Comparison of ENCODE assay signal across 25 mouse cellular contexts in the genomic region with DNA sequence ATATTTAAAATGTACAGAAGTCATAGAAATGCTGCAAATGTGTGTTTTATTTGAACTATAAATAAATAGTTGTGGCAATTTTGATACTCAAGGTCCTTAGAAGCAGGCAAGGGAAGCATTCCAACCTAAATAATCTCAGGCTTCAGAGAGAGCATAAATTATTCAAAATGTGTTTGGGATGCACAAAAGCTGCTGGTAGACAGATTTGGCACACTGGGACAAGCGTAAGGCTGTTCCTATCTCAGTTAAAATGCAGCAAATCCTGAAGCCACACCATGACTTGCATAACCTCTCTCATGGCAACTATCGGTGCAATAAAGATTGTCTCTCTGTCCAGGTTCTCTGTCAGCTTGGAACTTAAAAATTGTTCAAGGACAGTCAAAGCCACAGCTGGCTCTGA.
A peak's percentile ranks its signal among the peaks of the same experiment; 100 is the strongest.
DNase-seq lines count a peak whose midpoint lies in the region; ATAC-seq and TF ChIP-seq lines count a peak whose summit lies in the region.
"Had no signal": no experiment of that assay in that cellular context is flagged by ENCODE, and none has a peak within 500 bp of the region (broad histone marks: within the 10 kb centered on the region; RNA-seq: fewer than 3 reads in every experiment).

No protein-coding gene starts in this region.

- no peak for TF ChIP-seq POLR2A in lung, adult 2 months (IDR thresholded peaks at IDR 0.05; ENCODE audit: borderline replicate concordance, extremely low read depth, low read depth, low read length)
- no peak for TF ChIP-seq POLR2A in brain, embryonic 14.5 days (IDR thresholded peaks at IDR 0.05; ENCODE audit: borderline replicate concordance, extremely low read depth, insufficient read depth, insufficient read length, poor library complexity, severe bottlenecking)

- H3K4me3 ChIP-seq in forebrain, postnatal 0 days (ENCODE audit: low read depth, low read length), result no peak overlapping the region
- H3K4me3 ChIP-seq in forebrain, embryonic 13.5 days, result no peak overlapping the region
- no peak overlapping the region for H3K4me3 ChIP-seq in lung, embryonic 14.5 days (ENCODE audit: low read depth, low read length)
- no peak overlapping the region for H3K4me3 ChIP-seq in lung, adult 2 months (replicated peaks; ENCODE audit: extremely low read depth, low read depth, low read length)
- H3K4me3 ChIP-seq in midbrain, embryonic 10.5 days, result no peak overlapping the region
- H3K4me3 ChIP-seq: forebrain, embryonic 10.5 days; heart, embryonic 12.5 days; heart, embryonic 15.5 days; hindbrain, embryonic 10.5 days; hindbrain, embryonic 13.5 days had no signal

- H3K36me3 ChIP-seq in forebrain, postnatal 0 days (ENCODE audit: insufficient read depth), result no peaks in the 10 kb centered on the region
- no peaks in the 10 kb centered on the region for H3K36me3 ChIP-seq in forebrain, embryonic 13.5 days (ENCODE audit: poor library complexity, severe bottlenecking)
- no peaks in the 10 kb centered on the region for H3K36me3 ChIP-seq in lung, embryonic 14.5 days (ENCODE audit: insufficient read depth)
- no peaks in the 10 kb centered on the region for H3K36me3 ChIP-seq in midbrain, embryonic 10.5 days
- H3K36me3 ChIP-seq: forebrain, embryonic 10.5 days; heart, embryonic 12.5 days; heart, embryonic 15.5 days; hindbrain, embryonic 10.5 days; hindbrain, embryonic 13.5 days had no signal

- TF ChIP-seq CTCF in forebrain, postnatal 0 days (IDR thresholded peaks at IDR 0.05; ENCODE audit: low read depth), result no peak
- TF ChIP-seq CTCF in lung, embryonic 14.5 days (IDR thresholded peaks at IDR 0.05; ENCODE audit: low read depth), result no peak
- no peak for TF ChIP-seq CTCF in lung, adult 2 months (IDR thresholded peaks at IDR 0.05; ENCODE audit: insufficient read depth, low read length)
- TF ChIP-seq CTCF in brain, embryonic 14.5 days (IDR thresholded peaks at IDR 0.05; ENCODE audit: borderline replicate concordance, extremely low read depth, insufficient read depth, insufficient read length), result no peak

- H3K4me1 ChIP-seq in forebrain, postnatal 0 days (ENCODE audit: insufficient read depth), result no peaks in the 10 kb centered on the region
- H3K4me1 ChIP-seq in forebrain, embryonic 13.5 days, result no peaks in the 10 kb centered on the region
- H3K4me1 ChIP-seq in lung, embryonic 14.5 days (ENCODE audit: insufficient read depth), result no peaks in the 10 kb centered on the region
- H3K4me1 ChIP-seq in lung, adult 2 months (ENCODE audit: control insufficient read depth, insufficient read depth, low read length), result no peaks in the 10 kb centered on the region
- no peaks in the 10 kb centered on the region for H3K4me1 ChIP-seq in midbrain, embryonic 10.5 days
- H3K4me1 ChIP-seq: forebrain, embryonic 10.5 days; heart, embryonic 12.5 days; heart, embryonic 15.5 days; hindbrain, embryonic 10.5 days; hindbrain, embryonic 13.5 days had no signal

- no peak overlapping the region for H3K4me2 ChIP-seq in forebrain, postnatal 0 days (ENCODE audit: low read depth)
- no peak overlapping the region for H3K4me2 ChIP-seq in forebrain, embryonic 13.5 days
- no peak overlapping the region for H3K4me2 ChIP-seq in lung, embryonic 14.5 days
- H3K4me2 ChIP-seq: heart, embryonic 12.5 days; heart, embryonic 15.5 days; hindbrain, embryonic 13.5 days had no signal

- no peak for DNase-seq in forebrain, postnatal 0 days
- peak; percentile 78 for DNase-seq in lung, embryonic 14.5 days
- DNase-seq in lung, adult 2 months, result no peak
- peak; percentile 31 for DNase-seq in brain, adult 2 months (ENCODE audit: low read depth, low spot score)
- peak; percentile 11 for DNase-seq in brain, embryonic 14.5 days (ENCODE audit: low read depth)
- DNase-seq in midbrain, embryonic 10.5 days (ENCODE audit: low spot score), result no peak
- DNase-seq: adrenal gland, adult 2 months; adrenal gland, postnatal 14 days; cerebellum, adult 18-20 months; cerebellum, adult 9-10 months; cerebellum, postnatal 14 days; gastrocnemius, postnatal 25 days; heart, adult 18-20 months; heart, postnatal 10 days; heart, postnatal 36 days had no signal

- no peak overlapping the region for H3K9ac ChIP-seq in forebrain, postnatal 0 days
- no peak overlapping the region for H3K9ac ChIP-seq in forebrain, embryonic 13.5 days
- no peak overlapping the region for H3K9ac ChIP-seq in lung, embryonic 14.5 days
- H3K9ac ChIP-seq: heart, embryonic 12.5 days; heart, embryonic 15.5 days; hindbrain, embryonic 13.5 days had no signal

- WGBS in forebrain, postnatal 0 days, result 66% methylated on average over 2 of the region's 2 CpGs
- WGBS in forebrain, embryonic 13.5 days, result 94% methylated on average over 2 of the region's 2 CpGs
- 43% methylated on average over 2 of the region's 2 CpGs for WGBS in lung, embryonic 14.5 days
- WGBS in lung, adult 2 months, result 71% methylated on average over 2 of the region's 2 CpGs
- WGBS in midbrain, embryonic 10.5 days, result 86% methylated on average over 2 of the region's 2 CpGs

- H3K9me3 ChIP-seq in forebrain, postnatal 0 days (ENCODE audit: low read length), result no peaks in the 10 kb centered on the region
- H3K9me3 ChIP-seq in forebrain, embryonic 13.5 days (replicated peaks), result no peaks in the 10 kb centered on the region
- H3K9me3 ChIP-seq in lung, embryonic 14.5 days (ENCODE audit: low read depth, low read length), result no peaks in the 10 kb centered on the region
- no peaks in the 10 kb centered on the region for H3K9me3 ChIP-seq in midbrain, embryonic 10.5 days (replicated peaks)
- H3K9me3 ChIP-seq: forebrain, embryonic 10.5 days; heart, embryonic 12.5 days; heart, embryonic 15.5 days; hindbrain, embryonic 10.5 days; hindbrain, embryonic 13.5 days had no signal

- H3K27ac ChIP-seq in forebrain, postnatal 0 days (ENCODE audit: low read depth, low read length), result no peak overlapping the region
- no peak overlapping the region for H3K27ac ChIP-seq in forebrain, embryonic 13.5 days
- H3K27ac ChIP-seq in lung, embryonic 14.5 days (ENCODE audit: low read depth), result no peak overlapping the region
- no peak overlapping the region for H3K27ac ChIP-seq in midbrain, embryonic 10.5 days (replicated peaks)
- H3K27ac ChIP-seq: forebrain, embryonic 10.5 days; heart, embryonic 15.5 days; hindbrain, embryonic 10.5 days; hindbrain, embryonic 13.5 days; hindbrain, postnatal 0 days had no signal

- peak; percentile 38; the same call in 1 of the 2 replicates for ATAC-seq in forebrain, postnatal 0 days
- no peak; the same call in 1 of the 2 replicates for ATAC-seq in forebrain, embryonic 13.5 days
- ATAC-seq in lung, embryonic 14.5 days (ENCODE audit: insufficient read depth), result peak; percentile 66; the same call in 1 of the 2 replicates
- ATAC-seq: CD4-positive, CD25-positive, alpha-beta regulatory T cell, adult 4 months; hindbrain, postnatal 0 days; inflammation-experienced regulatory T-cells, adult 6 months; intestine, embryonic 16.5 days had no signal

- no peaks in the 10 kb centered on the region for H3K27me3 ChIP-seq in forebrain, postnatal 0 days (ENCODE audit: insufficient read depth, low read length)
- H3K27me3 ChIP-seq in forebrain, embryonic 13.5 days, result no peaks in the 10 kb centered on the region
- H3K27me3 ChIP-seq in lung, embryonic 14.5 days (ENCODE audit: insufficient read depth, low read length), result no peaks in the 10 kb centered on the region
- H3K27me3 ChIP-seq in midbrain, embryonic 10.5 days (ENCODE audit: low read depth, poor library complexity, severe bottlenecking), result no peaks in the 10 kb centered on the region
- H3K27me3 ChIP-seq: heart, embryonic 12.5 days; heart, embryonic 15.5 days; hindbrain, embryonic 13.5 days had no signal

Comparison
In these comparisons a context has a peak if more than half of its experiments do, and no peak if none do; other contexts are left out.
1. DNase-seq: peak in lung, embryonic 14.5 days (single experiment), brain, adult 2 months (single experiment) and brain, embryonic 14.5 days (single experiment); none in forebrain, postnatal 0 days (single experiment), lung, adult 2 months (single experiment) and midbrain, embryonic 10.5 days (single experiment).